Mouse (Mus musculus) liver, postnatal 0 days (tissue): Measurements from ENCODE around the gene Gipr. TPM values are rescaled to one million over a fixed set of nuclear protein-coding genes. Genes with fewer than 3 reads are reported as not detected.

ENCODE experiments used
- ATAC-seq: fragments of 200-750 bp; cut with Nextera tagmentation; 2 replicates; pipeline ENCODE4 v1.8.0; 2017; ENCODE audit warnings: mild to moderate bottlenecking, moderate library complexity
- DNase-seq: peaks from one replicate; pipeline ENCODE4 v3.0.0-alpha.2; 2016
- H3K27ac ChIP-seq: fragments of 300-500 bp; sonication (generic); 2 replicates; pipeline ENCODE4 v1.5.1; 2014; ENCODE audit warnings: antibody characterized with exemption, moderate library complexity, mild to moderate bottlenecking, low read depth
- H3K27me3 ChIP-seq: fragments of 300-500 bp; sonication (generic); 2 replicates; pipeline ENCODE4 v1.6.1; 2014; ENCODE audit warnings: low read length, control low read depth, mixed read lengths; ENCODE audit not compliant: insufficient read depth
- H3K36me3 ChIP-seq: fragments of 300-500 bp; sonication (generic); replicated peaks from 2 replicates; pipeline ENCODE4 v1.6.1; 2014; ENCODE audit warnings: mild to moderate bottlenecking, control low read depth, low read length, moderate library complexity, mixed read lengths; ENCODE audit not compliant: insufficient read depth
- H3K4me1 ChIP-seq: fragments of 300-500 bp; sonication (generic); 2 replicates; pipeline ENCODE4 v1.6.1; 2014; ENCODE audit warnings: antibody characterized with exemption, mild to moderate bottlenecking, control low read depth; ENCODE audit not compliant: insufficient read depth
- H3K4me2 ChIP-seq: fragments of 300-500 bp; sonication (generic); 2 replicates; pipeline ENCODE4 v1.6.1; 2014; ENCODE audit warnings: low read depth, mild to moderate bottlenecking, low read length, moderate library complexity, mixed read lengths
- H3K4me3 ChIP-seq: fragments of 300-500 bp; sonication (generic); 2 replicates; pipeline ENCODE4 v1.5.1; 2014; ENCODE audit warnings: low read depth, low read length
- H3K9ac ChIP-seq: fragments of 300-500 bp; sonication (generic); replicated peaks from 2 replicates; pipeline ENCODE4 v1.6.1; 2014; ENCODE audit warnings: mild to moderate bottlenecking, moderate library complexity
- H3K9me3 ChIP-seq: fragments of 300-500 bp; sonication (generic); 2 replicates; pipeline ENCODE4 v1.6.1; 2016; ENCODE audit warnings: mild to moderate bottlenecking, control low read depth, low read length, mixed read lengths
- CTCF ChIP-seq: sonication (generic); IDR thresholded peaks from 2 replicates; pipeline ENCODE4 v1.5.1; 2016; ENCODE audit warnings: antibody characterized with exemption, low read depth
- EP300 ChIP-seq: IDR thresholded peaks from 2 replicates; pipeline ENCODE4 v1.6.1; 2016; ENCODE audit warnings: antibody characterized with exemption, low read depth, mild to moderate bottlenecking
- WGBS: fragments of 180-500 bp; shearing (Covaris S2); extraction: QIAGEN DNeasy Blood & Tissue Kit; methylation state at CpG from one replicate; pipeline ENCODE4 v1.1.7; 2014; ENCODE audit not compliant: insufficient replicate concordance; 5-methylcytosine and 5-hydroxymethylcytosine counted together
- polyA plus RNA-seq: library from polyadenylated mRNA; unstranded; fragments of >200 nt; fragmentation: Nextera tagmentation; extraction: Ambion mirVana; gene quantifications from 2 replicates; pipeline ENCODE4 v1.2.1, GENCODE M21; 2015

The Gipr gene
- polyA plus RNA-seq, 1 experiment from 2014 or later: 0.04 TPM

DNA sequence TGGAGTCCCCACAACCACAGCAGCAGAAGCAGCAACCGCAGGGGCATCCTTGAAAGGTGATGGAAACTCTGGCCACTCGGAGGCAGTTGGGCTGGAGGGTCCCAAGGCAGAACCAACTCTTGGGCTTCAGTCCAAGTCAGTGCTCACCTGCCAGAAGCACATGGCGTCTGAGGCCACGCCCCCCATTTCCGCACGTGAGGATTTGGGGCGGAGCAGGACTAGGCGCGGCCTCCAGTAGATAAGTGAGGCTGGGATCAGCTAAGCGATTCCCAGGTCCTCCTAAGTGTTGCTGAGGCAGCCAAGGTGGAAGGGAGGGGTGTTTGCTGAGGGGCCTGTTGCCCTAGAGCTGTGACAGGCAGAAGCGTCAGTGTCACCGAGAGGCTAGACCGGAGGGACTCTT is 949 bp downstream of the Gipr start:
- peaks cover 23% of the 10 kb centered on the region for H3K4me1 ChIP-seq
- no peaks in the 10 kb centered on the region for H3K36me3 ChIP-seq
- H3K4me2 ChIP-seq: peak overlapping the region; percentile 39
- H3K4me3 ChIP-seq: no peak overlapping the region
- peaks cover 27% of the 10 kb centered on the region for H3K27me3 ChIP-seq
- H3K27ac ChIP-seq: no peak overlapping the region
- WGBS: 3% methylated on average over 13 of the region's 13 CpGs
- peaks cover 3% of the 10 kb centered on the region; the same call in 1 of the 2 replicates for H3K9me3 ChIP-seq
- H3K9ac ChIP-seq: no peak overlapping the region
- DNase-seq: peak; percentile 62
- no peak for TF ChIP-seq EP300
- TF ChIP-seq CTCF: no peak
- no peak for ATAC-seq

DNA sequence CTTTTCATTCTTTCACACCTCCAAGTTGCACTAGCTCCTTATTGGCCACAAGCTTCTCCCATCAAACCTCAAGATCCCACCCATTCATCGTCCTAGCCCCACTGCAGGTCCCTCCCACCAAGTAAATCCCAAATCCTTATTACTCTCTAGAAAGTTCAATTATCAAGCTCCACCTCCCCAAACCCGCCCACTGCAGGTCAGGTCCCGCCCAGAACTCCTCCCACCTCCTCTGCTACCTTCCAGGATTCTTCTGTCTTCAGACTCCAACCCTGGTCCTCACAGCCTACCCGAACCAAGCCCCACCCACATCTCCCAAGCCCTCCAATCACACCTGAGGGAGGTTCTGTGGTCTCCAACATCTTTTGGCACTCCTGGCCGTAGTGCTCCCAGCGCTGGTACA is 1.7 kb downstream of the Gipr start:
- ATAC-seq (no peak), DNase-seq (peak; percentile 34)
- TF ChIP-seq EP300 (no peak), CTCF (no peak)
- Histone ChIP-seq H3K4me2 (peak overlapping the region; percentile 39; the same call in 1 of the 2 replicates), H3K9ac (no peak overlapping the region), H3K27ac (no peak overlapping the region), H3K36me3 (no peaks in the 10 kb centered on the region), H3K27me3 (peaks cover 33% of the 10 kb centered on the region), H3K4me1 (peaks cover 26% of the 10 kb centered on the region), H3K4me3 (no peak overlapping the region), H3K9me3 (peaks cover 3% of the 10 kb centered on the region; the same call in 1 of the 2 replicates)
- WGBS: 2% methylated on average over 6 of the region's 6 CpGs

DNA sequence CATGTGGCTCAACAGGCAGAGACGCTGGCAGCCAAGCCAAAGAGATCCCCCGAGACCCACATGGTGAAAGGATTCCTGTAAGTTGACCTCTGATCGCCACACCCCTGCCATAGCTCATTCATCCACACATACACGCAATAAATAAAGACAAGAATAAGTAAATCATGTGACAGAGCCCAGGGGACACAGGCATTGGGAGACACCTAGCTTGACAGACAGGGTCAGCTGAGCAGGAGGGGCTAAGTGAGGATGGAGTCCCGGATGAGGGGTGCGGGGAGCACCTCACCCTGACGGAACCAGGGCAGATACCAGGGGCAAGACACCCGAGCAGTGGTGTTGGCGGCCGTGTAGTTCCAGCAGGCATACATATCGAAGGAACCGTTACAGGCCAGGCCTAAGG is 2.2 kb downstream of the Gipr start:
- no peak for ATAC-seq
- no peak overlapping the region for H3K27ac ChIP-seq

DNA sequence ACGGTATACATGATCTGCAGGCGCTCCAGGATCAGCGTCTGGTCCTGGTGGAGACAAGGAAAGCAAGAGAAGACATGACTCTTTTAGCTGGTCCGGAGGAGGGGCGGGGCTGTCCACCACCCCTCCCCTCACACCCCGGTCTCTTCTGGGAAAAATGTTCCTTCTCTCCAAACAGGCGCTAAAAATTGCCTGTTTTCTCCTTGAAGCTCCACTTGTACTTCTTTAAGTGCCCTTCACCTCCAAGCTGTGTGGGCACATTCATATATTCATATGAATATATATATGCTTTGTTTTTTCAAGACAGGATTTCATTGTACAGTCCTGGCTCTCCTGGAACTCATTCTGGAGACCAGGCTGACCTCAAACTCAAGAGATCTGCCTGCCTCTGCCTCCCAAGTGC is 3.0 kb downstream of the Gipr start:
- Histone ChIP-seq H3K4me3 (no peak overlapping the region), H3K9me3 (peaks cover 3% of the 10 kb centered on the region; the same call in 1 of the 2 replicates), H3K4me1 (peaks cover 26% of the 10 kb centered on the region), H3K9ac (no peak overlapping the region), H3K4me2 (no peak overlapping the region), H3K36me3 (no peaks in the 10 kb centered on the region), H3K27me3 (peaks cover 34% of the 10 kb centered on the region), H3K27ac (no peak overlapping the region)
- ATAC-seq: no peak
- no peak for TF ChIP-seq EP300
- TF ChIP-seq CTCF: no peak
- no peak for DNase-seq
- WGBS: 76% methylated on average over 7 of the region's 7 CpGs

More for the DNA sequence above, 2.2 kb downstream of the Gipr start:
- Histone ChIP-seq H3K4me3 (no peak overlapping the region), H3K9me3 (peaks cover 3% of the 10 kb centered on the region; the same call in 1 of the 2 replicates), H3K4me1 (peaks cover 26% of the 10 kb centered on the region), H3K9ac (no peak overlapping the region), H3K4me2 (no peak overlapping the region), H3K27me3 (peaks cover 34% of the 10 kb centered on the region), H3K36me3 (no peaks in the 10 kb centered on the region)
- no peak for TF ChIP-seq EP300
- no peak for TF ChIP-seq CTCF
- no peak for DNase-seq
- WGBS: 30% methylated on average over 12 of the region's 12 CpGs

DNA sequence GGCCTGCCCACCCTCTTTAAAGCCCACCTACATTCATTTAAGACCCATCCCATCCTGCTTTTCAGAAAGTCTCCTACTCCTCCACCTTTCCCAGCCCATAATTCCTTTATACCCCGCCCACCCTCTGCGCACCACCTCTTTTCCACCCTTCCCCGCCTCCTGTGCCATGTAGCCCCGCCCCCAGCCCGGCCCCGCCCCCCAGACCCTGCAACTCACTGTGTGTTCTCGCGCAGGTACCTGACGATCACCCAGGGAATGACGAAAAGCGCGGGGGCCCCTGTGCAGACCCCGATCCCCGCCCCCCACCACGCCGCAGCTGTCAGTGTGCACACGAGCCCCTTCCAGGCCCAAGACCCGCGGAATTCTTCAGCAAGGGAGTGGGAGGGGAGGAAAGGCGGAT is 5.8 kb downstream of the Gipr start:
- DNase-seq (peak; percentile 80), ATAC-seq (peak; percentile 73)
- TF ChIP-seq CTCF (no peak), EP300 (no peak)
- no peaks in the 10 kb centered on the region for H3K9me3 ChIP-seq
- H3K36me3 ChIP-seq: no peaks in the 10 kb centered on the region
- 0 out of 2 replicates have a peak overlapping the region, but pooled peaks have one; percentile 21 for H3K9ac ChIP-seq
- H3K4me1 ChIP-seq: peaks cover 19% of the 10 kb centered on the region
- H3K4me2 ChIP-seq: peak overlapping the region; percentile 72
- WGBS: 3% methylated on average over 20 of the region's 20 CpGs
- peaks cover 34% of the 10 kb centered on the region for H3K27me3 ChIP-seq
- H3K4me3 ChIP-seq: peak overlapping the region; percentile 39
- H3K27ac ChIP-seq: no peak overlapping the region

DNA sequence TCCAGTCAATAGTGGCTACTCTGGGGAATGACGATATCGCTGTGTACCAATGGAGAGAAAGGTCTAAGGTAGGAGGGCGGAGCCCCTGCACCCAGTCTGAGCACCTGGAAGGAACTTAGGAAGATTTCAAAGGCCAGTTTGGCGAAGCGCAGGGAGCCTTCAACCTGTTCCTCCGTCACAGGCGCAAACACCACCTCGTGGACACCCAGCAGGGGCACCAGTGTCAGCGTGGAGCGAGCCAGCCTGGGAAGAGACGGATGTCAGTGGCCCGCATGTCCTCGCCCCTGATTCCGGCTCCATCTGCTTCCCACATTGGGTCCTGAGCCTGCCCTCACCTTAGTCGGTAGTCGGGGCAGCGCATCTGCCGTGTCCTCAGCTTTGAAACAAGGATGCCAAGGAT is 6.5 kb downstream of the Gipr start:
- no peak overlapping the region for H3K4me3 ChIP-seq
- no peak overlapping the region for H3K27ac ChIP-seq
- no peak overlapping the region for H3K4me2 ChIP-seq
- no peak for DNase-seq
- 20% methylated on average over 18 of the region's 18 CpGs for WGBS
- no peaks in the 10 kb centered on the region for H3K36me3 ChIP-seq
- H3K9me3 ChIP-seq: no peaks in the 10 kb centered on the region
- peaks cover 12% of the 10 kb centered on the region for H3K4me1 ChIP-seq
- no peak overlapping the region for H3K9ac ChIP-seq
- peaks cover 27% of the 10 kb centered on the region for H3K27me3 ChIP-seq
- no peak for ATAC-seq
- TF ChIP-seq CTCF (no peak), EP300 (no peak)
